Mouse (Mus musculus): ENCODE measurements around the gene Elmo2. TPM values are rescaled to one million over a fixed set of nuclear protein-coding genes. Genes with fewer than 3 reads are reported as not detected.

Elmo2 gene
- total RNA-seq, 2 experiments from 2014 or later: 18.8 to 20.5 TPM

GRCm38 (mm10) chr2:165303354-165304012, 22.8 kb downstream of the Elmo2 start:
- intact Hi-C loops (cut with DNase I): no loop called here
- DNase-seq (ENCODE audit: low spot score): no peak

GRCm38 (mm10) chr2:165301409-165301808, 24.9 kb downstream of the Elmo2 start:
- intact Hi-C loops (cut with DNase I): no loop called here
- DNase-seq (ENCODE audit: low spot score): no peak

GRCm38 (mm10) chr2:165300885-165301284, 25.4 kb downstream of the Elmo2 start:
- intact Hi-C loops (cut with DNase I): no loop called here

GRCm38 (mm10) chr2:165300424-165300823, 25.9 kb downstream of the Elmo2 start:
- DNase-seq (ENCODE audit: low spot score): no peak
- intact Hi-C loops (cut with DNase I): no loop called here

More at GRCm38 (mm10) chr2:165300885-165301284, 25.4 kb downstream of the Elmo2 start:
- no peak for DNase-seq (ENCODE audit: low spot score)

GRCm38 (mm10) chr2:165297429-165297828, 28.9 kb downstream of the Elmo2 start:
- DNase-seq (ENCODE audit: low spot score): no peak
- intact Hi-C loops (cut with DNase I): no loop called here

- intact Hi-C loops (cut with DNase I): no loop called here
- no peak for DNase-seq (ENCODE audit: low spot score)
Measured at GRCm38 (mm10) chr2:165296571-165296970, 29.7 kb downstream of the Elmo2 start.

GRCm38 (mm10) chr2:165288315-165289031, 37.8 kb downstream of the Elmo2 start:
- intact Hi-C loops (cut with DNase I): loop anchor here (5.0 kb wide), 1 partner anchor 39 kb away; the partner anchor contains the start of gene Elmo2
- DNase-seq (ENCODE audit: low spot score): peak; percentile 64

GRCm38 (mm10) chr2:165287202-165287984, 38.9 kb downstream of the Elmo2 start, which contains the start of gene Slc35c2:
TSS of gene Slc35c2 (minus strand) at chr2:165287869.
- peak; percentile 82 for DNase-seq (ENCODE audit: low spot score)
- intact Hi-C loops (cut with DNase I): loop anchor here (5.0 kb wide), 1 partner anchor 40 kb away; the partner anchor contains the start of gene Elmo2

- intact Hi-C loops (cut with DNase I): loop anchor here (5.0 kb wide), 1 partner anchor 41 kb away; the partner anchor contains the start of gene Elmo2
Measured at GRCm38 (mm10) chr2:165286361-165287201, 39.7 kb downstream of the Elmo2 start.

GRCm38 (mm10) chr2:165285621-165286020, 40.7 kb downstream of the Elmo2 start:
- no peak for DNase-seq (ENCODE audit: low spot score)
- intact Hi-C loops (cut with DNase I): loop anchor here (5.0 kb wide), 1 partner anchor 42 kb away; the partner anchor contains the start of gene Elmo2

More at GRCm38 (mm10) chr2:165286361-165287201, 39.7 kb downstream of the Elmo2 start:
- DNase-seq (ENCODE audit: low spot score): no peak

- no peak for DNase-seq (ENCODE audit: low spot score)
- intact Hi-C loops (cut with DNase I): loop anchor here (5.0 kb wide), 1 partner anchor 42 kb away; the partner anchor contains the start of gene Elmo2
Measured at GRCm38 (mm10) chr2:165285034-165285433, 41.2 kb downstream of the Elmo2 start.

GRCm38 (mm10) chr2:165284377-165284776, 41.9 kb downstream of the Elmo2 start:
- intact Hi-C loops (cut with DNase I): no loop called here
- DNase-seq (ENCODE audit: low spot score): no peak

- no peak for DNase-seq (ENCODE audit: low spot score)
- intact Hi-C loops (cut with DNase I): no loop called here
Measured at GRCm38 (mm10) chr2:165283644-165284043, 42.6 kb downstream of the Elmo2 start.

- DNase-seq (ENCODE audit: low spot score): peak; percentile 16
- intact Hi-C loops (cut with DNase I): no loop called here
Measured at GRCm38 (mm10) chr2:165281779-165282311, 44.4 kb downstream of the Elmo2 start.

- intact Hi-C loops (cut with DNase I): loop anchor here (10.0 kb wide), 2 partner anchors 325 to 355 kb away; no protein-coding TSS in a partner anchor
Measured at GRCm38 (mm10) chr2:165279351-165279750, 46.9 kb downstream of the Elmo2 start.

GRCm38 (mm10) chr2:165277188-165277740, 49.0 kb downstream of the Elmo2 start:
- DNase-seq (ENCODE audit: low spot score): no peak
- intact Hi-C loops (cut with DNase I): loop anchor here (2.0 to 10.0 kb wide), 3 partner anchors 62 to 352 kb away; no protein-coding TSS in a partner anchor

More at GRCm38 (mm10) chr2:165279351-165279750, 46.9 kb downstream of the Elmo2 start:
- no peak for DNase-seq (ENCODE audit: low spot score)

GRCm38 (mm10) chr2:165275824-165276223, 50.5 kb downstream of the Elmo2 start:
- intact Hi-C loops (cut with DNase I): loop anchor here (1.0 to 10.0 kb wide), 4 partner anchors 63 to 351 kb away; no protein-coding TSS in a partner anchor

GRCm38 (mm10) chr2:165275124-165275640, 51.1 kb downstream of the Elmo2 start:
- intact Hi-C loops (cut with DNase I): loop anchor here (10.0 kb wide), 2 partner anchors 320 to 350 kb away; no protein-coding TSS in a partner anchor
- no peak for DNase-seq (ENCODE audit: low spot score)

More at GRCm38 (mm10) chr2:165275824-165276223, 50.5 kb downstream of the Elmo2 start:
- DNase-seq (ENCODE audit: low spot score): no peak

Data from heart, postnatal 25 days (tissue).